Mouse (Mus musculus) gastrocnemius, postnatal 4 days (tissue): ENCODE results near the gene Ryr2. TPM values are rescaled to one million over a fixed set of nuclear protein-coding genes. Genes with fewer than 3 reads are reported as not detected.

ENCODE experiments used
- DNase-seq, 2 experiments: peaks; one replicate each; pipeline ENCODE4 v3.0.0; 2021 to 2022; ENCODE audit warnings: low spot score in 2 of 2, mixed read lengths in 2 of 2
- total RNA-seq, 2 experiments: library from RNA; stranded (reverse); gene quantifications; 2 replicates each; pipeline ENCODE4 v1.2.3; 2021

Gene Ryr2
- total RNA-seq, 2 experiments from 2014 or later, result 0.47 to 0.88 TPM

DNA sequence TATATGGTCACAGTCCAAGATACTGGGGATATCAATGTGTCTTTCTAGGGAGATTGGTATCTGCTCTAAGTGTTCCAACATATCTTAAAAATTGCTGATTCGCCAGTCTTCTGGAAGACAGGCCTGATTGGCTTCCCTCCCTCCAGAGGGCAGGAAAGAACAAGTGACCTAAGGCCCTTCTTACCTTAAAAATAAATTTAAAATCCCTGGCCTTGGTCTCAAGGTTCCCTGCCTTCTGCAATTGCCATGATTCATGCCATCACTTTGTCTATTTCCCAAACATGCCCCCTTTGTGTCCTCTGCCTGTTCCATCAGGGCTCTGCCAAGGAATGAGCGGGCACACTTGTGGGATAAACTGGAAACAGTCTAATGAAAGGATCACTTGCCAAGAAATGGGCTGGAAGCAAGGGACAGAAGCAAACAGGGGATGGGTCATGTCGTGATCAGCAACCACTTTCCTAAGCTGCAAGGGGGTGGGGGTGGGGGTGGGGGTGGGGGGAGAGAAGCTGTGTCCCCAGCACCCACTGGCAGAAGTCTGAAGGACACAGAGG lies 10.3 kb downstream of the Ryr2 start:
- DNase-seq, result no peak

DNA sequence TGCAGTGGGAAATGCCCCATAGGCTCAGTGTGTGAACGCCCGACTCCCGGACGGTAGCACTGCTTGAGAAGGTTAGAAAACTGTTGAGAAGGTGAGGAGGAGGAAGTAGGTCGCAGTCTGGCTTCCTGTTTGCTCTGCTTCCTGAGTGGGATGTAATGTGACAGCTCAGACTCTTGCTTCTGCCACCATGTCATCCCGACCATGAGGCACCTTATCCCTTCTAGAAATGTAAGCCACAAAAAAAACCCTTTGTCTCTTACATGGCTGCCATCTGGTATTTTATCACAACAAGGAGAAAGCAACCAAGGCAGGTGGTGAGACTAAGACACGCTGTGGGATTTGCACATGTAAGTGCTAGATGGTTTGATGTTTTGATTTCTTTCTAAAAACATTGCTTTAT lies 12.2 kb downstream of the Ryr2 start:
- no peak for DNase-seq

DNA sequence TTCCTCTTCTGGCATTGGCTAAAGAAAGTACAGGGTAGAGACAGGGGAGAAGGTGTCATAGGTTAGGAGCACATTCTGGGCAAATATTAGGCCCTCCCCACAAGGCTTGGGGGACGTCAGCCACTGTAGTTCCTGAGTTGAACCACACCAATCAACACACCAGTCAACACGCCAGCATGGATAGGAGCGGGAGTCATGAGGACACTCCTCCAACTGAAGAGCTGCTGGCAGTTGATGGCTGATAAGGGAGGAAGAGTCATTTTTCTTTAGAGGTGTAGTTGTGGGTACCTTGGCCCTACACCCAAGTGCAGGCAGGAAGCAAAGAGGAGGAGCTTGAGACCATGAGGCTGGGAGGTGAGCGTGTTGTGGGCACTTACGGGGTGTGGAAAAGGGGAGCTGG lies 13.6 kb downstream of the Ryr2 start:
- DNase-seq, result no peak

DNA sequence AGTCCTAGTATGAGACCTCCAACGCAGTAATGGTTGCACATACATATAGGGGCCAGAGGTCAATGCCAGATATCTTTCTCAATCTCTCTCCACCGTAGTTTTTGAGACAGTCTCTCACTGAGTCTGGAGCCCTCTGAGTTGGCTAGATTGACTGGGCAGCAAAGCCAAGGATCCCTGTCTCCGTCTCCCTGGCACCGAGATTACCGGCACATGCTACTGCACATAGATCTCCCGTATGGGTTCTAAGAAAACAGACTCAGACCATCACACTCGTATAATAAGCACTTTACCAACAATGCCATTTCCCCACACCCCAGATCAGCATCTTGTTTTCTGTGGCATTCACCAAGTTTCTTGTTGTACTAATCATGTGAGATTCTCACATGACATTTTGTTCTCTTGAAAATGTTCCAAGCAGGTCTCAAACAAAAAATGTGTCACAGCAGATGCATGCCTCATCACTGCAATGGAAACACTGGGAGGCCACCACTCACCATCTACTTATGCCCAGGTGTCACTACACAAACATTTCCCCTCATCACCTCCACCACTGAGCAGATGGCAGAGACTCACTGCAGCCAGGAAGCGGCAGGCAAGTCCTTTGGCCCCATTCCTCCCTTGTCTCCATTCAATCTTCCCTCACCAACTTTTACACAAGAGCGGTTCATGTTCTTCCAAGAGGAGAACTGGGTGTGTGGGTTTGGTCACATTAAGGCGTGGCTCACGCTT lies 14.2 kb downstream of the Ryr2 start:
- DNase-seq, result no peak

DNA sequence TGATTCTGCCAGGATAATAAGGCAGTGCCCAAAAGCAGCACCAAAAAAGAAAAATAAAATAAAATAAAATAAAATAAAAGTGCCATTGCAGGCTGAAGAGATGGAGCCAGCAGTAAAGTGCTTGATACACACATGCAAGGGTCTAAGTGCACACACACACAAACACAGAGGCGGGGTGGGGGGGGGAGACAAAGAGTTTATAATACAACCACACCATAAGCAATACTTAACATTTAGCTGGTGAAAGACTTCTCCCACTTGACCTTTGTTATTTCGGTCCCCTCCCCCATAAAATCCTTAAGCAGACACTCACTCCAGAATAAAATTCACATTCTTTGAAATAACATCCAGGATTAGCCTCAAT lies 22.7 kb downstream of the Ryr2 start:
- DNase-seq, result no peak

DNA sequence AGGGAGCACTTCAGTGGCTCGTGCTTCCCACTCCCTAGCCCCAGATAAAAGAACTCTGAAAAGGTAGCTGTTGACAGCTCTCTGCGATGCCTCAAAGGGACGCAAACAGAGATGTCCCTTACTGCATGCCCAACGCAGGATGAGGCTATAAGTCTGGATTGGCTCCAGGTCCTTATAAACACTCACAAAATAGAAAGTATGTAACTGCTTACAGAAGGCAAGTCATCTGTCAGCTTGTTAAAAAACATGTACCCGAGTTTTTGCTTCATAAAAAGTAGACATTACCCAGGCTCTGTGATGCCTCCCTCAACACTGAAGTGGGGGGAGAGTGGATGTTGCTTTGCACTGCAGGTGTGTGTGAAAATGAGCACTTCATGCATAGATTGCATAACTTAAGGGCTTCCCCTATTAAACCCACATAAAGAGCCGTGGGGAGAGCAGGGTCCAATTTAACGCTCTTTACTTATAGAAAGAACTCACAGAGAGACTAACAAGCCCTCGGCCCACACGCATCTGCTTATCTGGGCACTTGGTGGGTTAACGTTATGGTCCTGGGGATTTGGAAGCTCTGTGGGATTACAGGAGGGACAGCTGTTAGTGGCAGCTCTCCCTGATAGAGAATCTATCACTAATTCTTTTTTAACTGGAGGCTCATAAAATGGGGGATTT lies 23.2 kb downstream of the Ryr2 start:
- no peak for DNase-seq

DNA sequence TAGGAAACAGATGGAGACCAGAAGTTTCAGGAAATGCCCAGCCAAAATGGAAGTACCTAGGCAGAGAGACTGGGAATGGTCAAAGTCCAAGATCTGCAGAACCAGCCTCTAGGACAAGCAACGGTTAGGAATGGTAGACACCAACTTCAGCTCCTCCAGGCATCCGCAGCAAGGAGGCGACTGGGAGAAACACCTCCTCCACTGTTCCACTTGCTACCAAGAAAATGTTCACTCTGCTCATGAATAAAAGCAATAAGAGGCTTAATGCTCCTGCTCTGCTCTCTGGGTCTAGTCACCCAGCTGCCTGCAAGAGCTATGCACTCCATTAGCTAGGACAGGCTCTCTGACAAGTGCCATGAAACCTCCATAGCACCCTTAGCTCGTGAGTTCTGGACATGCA lies 26.2 kb downstream of the Ryr2 start:
- no peak for DNase-seq

DNA sequence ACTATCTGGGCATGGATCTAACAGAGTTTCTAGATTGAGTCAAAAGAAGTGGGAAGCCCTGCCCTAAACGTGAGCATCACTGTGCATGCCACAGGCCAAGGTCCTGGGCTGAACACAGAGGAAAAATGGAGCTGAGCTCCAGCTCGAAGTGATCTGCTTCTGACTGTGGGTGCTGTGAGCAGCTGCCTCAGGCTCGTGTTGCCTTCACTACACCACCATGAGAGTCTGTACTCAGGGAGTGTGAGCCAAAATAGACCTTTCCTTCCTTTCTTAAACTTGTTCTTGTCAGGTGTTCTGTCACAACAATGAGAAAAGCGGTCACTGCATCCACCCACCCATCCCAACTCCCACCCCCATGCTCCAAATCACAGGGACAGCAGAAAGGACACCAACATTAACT lies 27.2 kb downstream of the Ryr2 start:
- DNase-seq, result no peak

DNA sequence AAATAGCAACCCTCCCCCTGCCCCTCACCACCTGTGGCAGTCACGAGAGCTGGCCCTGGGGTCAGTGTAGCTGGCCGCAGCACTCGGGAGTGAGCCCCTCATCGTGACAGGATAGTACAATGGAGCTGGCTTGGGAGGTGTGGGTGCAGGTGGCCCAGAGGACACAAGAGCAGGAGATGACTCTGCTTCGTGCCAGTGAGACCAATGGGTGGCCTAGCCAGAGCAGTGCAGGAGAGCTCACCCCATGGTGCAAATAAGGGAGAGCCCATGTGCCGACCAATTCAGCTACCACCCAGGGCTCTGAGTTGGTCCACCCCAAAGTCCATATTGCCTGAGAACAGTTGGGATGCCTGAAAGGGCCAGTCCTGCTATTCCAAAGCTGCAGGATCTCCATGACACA lies 31.8 kb downstream of the Ryr2 start:
- DNase-seq, result no peak

DNA sequence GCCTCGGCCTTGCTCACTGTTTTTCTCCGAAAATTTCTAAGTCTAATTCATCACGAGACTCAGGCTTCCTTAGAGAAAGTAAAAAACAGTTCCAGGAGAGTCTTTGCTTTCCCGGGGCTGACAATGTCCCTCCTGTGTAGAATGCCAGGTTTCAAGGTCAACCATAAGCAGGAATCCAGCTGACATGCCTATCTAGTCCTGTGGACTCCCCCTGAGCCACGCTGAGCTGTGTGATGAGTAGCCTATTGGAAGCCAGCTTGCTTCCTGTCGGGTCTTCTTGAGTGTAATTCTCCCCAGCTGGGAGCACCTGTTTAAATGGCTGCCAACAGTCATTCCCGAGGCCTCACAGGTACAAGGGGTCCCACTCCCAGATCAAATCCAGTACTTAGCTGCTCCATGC lies 34.2 kb downstream of the Ryr2 start:
- DNase-seq, result no peak

DNA sequence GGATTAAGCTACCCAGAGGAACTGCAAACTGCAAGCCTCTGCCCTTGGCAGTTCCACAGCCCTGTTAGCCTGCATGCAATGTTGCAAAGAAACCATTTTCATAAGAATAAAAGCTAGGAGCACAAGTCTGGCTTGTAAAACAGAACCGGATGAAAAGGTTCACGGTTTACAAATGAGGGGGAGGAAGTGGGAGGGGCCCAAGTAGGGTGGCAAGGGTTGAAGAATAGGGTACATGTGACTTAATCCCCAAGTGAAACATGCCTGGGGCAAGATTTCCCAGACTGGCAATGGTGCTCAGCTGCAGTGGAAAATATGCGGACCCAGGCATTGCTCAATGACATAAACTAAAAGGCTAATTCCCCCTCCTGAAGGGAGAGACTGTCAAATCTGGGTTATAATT lies 34.6 kb downstream of the Ryr2 start:
- DNase-seq, result no peak

DNA sequence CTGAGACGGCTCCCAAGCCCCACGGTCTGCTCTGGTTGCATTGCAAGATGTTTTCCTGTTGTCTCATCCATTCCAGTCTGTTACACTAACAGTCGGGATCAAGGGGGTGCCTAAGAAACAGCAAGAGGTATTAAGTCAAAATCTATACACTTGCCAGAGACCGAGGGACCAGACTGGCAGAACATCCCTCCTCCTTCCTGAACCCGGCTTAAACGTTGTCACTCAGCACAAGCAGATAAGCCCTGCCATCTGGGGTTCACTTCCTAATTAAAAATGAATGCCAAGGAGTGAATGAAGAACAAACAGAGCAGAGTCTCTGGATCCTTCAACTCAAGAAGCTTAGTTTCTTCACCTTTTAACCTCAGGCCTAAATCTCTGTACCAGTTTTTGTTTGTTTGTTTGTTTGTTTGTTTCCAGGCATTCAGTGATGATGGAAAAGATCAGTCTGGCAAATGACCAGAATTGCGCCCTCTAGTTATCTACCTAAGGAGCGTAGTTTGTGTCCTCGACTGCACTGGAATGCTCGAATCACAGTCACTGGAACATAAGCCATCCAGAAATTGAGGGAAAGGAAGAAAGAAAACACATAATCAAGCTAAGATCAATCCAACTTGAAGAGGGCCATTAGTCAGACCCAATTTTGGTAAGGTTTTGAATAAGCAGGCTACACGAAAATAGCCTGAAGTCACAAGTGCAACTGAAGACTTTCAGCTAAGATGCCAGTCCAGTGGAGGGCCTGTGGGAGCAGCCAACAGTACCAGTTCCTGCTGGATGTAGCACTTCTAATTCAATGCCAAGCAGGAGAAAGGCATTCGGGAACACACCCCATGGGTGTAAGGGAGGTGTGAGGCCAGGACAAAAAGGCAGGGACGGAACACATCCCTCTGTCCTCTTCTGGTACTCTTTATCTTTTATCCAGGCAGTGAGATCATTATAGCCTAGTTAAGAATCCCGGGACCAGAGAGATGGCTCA lies 36.3 kb downstream of the Ryr2 start:
- no peak for DNase-seq

DNA sequence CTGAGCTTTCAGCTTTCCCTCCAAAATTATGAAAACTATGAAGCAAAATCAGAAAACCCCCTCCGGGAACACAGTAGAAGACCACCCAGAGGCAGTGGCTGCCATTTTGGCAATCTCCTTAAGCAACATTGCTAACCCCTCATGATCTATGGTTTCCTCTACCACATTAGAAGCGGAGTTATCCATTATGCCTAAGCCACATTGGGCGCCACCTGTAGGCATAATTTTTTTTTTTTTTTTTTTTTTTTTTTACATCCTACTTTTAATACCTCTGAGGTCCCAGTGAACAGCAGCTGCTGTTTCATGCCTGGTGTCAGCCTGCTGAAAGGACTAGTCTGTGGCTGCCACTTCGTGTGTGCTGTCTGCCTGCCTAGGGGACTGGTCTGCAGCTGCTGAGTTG lies 42.2 kb downstream of the Ryr2 start:
- no peak for DNase-seq

DNA sequence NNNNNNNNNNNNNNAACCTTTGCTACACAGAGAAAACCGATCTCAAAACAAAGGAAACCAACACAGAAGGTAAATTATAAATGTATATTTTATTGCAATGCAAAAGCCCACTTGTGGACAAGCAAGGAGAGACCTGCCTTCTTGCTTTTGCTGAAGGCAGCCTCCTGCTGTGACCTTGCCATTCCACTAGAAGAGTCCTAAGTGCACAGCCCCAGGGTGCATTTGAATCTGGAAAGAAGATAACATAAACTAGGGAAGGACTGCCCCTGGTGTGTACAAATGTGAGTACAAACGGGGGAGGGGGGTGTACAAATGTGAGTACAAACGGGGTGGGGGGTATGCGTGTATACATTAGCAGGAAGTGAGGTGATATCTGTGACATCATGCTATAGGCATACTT lies 43.2 kb downstream of the Ryr2 start:
- DNase-seq, result no peak

DNA sequence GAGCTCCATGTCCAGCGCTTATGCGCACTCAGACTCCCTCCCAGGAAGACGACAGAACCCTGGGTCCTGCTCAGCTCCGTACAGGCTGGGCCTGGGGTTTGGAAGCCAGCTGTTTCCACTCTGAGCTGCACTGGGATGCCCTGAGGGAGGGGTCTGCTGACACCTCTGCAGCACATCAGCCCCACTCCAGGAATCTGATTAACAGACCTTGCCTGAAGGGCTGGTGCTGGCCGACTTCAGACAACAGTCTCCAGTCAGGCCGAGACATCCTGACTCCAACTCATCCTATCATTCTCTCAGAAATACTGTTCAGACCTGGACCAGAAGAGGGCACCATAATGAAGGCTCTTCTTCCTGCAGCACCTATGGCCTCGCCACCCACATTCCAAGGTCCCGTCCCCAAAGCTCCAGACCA lies 49.4 kb downstream of the Ryr2 start:
- DNase-seq, result no peak

DNA sequence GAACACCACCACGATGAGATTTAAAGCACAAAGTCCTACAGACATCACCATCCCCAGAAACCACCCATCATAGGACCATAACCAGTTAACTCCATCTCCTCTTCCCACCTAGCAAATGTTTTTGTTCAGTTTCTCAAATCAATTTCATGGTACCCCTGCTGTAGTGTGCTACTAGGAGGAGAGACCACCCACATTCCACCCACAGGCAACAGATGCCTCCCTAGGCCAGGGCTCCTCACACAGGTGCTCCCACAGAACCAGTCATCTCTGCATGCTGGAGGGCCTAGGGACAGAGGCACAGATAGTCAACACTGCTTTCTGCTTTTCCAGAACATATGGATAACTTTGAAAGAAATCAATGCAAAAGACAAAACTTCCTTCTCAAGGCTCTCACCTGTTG lies 50.8 kb downstream of the Ryr2 start:
- no peak for DNase-seq

DNA sequence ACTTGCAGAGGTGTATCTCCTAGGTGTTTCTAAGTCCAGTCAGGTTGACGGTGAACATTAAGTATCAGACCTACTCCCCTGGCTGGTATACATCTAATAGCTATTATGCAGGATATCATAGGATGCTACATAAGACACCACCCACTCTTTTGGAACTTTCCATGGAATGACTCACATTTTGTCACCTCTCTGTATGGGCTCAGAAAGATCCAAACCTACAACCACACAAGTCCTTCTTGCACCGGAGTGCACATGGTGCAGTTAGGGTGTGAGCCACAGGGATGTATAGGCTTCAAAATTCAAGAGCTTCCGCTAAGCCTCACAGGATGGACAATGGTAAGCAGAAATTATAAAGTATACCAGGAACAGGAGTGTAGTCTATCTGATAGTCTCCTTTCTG lies 52.8 kb downstream of the Ryr2 start:
- no peak for DNase-seq

DNA sequence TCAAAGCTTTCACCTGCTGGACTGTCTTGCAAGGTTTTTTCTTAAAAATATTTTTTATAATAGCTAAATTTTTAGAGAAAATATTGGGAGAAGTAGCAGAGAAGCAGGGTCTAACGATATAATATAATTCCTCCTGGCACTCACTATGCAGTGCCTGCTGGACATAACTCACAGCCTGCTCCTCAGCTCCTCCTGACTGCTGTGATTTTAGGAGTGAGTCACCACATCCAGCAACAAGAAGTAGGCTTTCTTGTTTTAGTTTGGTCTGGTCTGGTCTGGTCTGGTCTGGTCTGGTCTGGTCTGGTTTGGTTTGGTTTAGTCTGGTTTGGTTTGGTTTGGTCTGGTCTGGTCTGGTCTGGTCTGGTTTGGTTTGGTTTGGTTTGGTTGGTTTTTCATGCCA lies 55.9 kb downstream of the Ryr2 start:
- no peak for DNase-seq

DNA sequence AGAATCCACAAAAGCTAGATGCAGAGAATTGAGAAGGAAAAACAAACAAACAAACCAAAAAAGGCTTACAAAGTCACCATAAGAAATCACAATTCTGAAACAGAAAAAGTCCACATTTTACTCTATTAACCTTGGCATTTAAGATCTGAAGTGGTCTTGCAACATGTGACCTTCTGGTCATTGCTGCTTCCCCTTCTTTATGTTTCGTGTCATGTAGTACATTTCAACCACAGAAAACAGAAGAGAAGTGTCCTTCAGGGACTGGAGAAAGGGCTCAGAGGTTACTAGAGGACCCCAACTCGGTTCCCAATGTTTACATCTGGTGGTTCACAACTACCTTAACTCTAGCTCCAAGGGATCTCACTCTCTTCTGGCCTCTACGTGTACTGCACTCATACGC lies 59.7 kb downstream of the Ryr2 start:
- DNase-seq, result no peak

DNA sequence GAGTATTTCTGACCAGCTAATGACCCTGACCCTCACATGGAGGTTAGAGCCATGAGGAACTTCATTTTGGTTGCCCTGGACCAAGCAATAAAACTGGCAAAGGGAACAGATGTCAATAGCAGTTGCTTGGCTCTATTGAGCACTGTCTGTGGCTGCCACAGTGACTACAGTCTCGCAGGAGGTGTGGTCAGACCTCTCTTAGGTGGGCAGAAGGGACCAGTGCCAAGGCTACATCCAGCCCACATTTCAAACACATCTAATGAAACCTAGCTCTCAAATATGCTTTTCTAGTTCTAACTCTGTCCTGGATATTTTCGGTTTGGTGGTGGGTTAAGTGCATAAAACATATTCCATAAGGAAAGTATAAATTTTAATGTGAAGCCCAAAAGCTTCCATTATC lies 62.0 kb downstream of the Ryr2 start:
- DNase-seq, result no peak

DNA sequence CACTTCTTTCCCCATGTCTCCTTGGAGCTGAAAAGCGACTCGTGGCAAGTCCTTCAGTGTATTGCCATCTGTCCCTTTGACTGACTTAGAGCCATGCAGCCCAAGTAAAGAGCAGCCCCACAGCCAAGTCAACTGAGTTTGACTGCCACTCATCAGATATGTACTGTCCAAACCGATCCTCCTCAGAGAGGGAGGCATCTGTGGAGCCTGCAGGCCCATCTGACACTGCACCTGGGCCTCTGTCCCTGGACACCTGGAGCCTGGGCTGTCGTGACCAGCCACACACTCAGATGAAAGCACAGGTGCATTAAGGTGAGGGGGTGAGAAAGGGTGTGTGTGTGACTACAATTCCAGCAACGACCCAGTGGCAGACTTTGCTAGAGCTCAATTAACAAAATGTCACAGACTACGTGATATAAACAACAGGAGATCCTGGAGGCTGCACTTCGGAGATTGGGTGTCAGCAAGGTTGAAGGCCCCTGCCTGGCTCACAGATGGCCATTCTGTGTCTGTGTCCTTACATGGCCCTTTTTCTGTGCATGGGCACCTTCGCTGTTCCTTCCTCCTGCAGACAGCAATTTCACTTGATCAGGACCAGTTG lies 63.8 kb downstream of the Ryr2 start:
- no peak for DNase-seq
